Mouse (Mus musculus) olfactory bulb, adult 2 months (tissue): ENCODE results near the gene Cacna2d4.

Experiments
- CTCF ChIP-seq: fragments of 200-500 bp; IDR thresholded peaks from 2 replicates; pipeline ENCODE4 v1.5.1; 2012; ENCODE audit warnings: low read depth, mild to moderate bottlenecking, low read length, moderate library complexity; ENCODE audit not compliant: insufficient read depth
- POLR2A ChIP-seq: fragments of 200-500 bp; IDR thresholded peaks from 2 replicates; pipeline ENCODE4 v1.6.1; 2012; ENCODE audit warnings: mild to moderate bottlenecking, low read depth, low read length, moderate library complexity; ENCODE audit not compliant: insufficient read depth

GRCm38 (mm10) chr6:119235441-119235840, 885 bp upstream of the Cacna2d4 start:
- no peak for TF ChIP-seq CTCF
- no peak for TF ChIP-seq POLR2A
